Mouse (Mus musculus) heart, embryonic 15.5 days (tissue): ENCODE measurements around the gene Plppr2. TPM values are rescaled to one million over a fixed set of nuclear protein-coding genes. Genes with fewer than 3 reads are reported as not detected.

Experiments used
- ATAC-seq: fragments of 200-750 bp; cut with Nextera tagmentation; replicated peaks from 2 replicates; pipeline ENCODE4 v1.8.0; 2017; ENCODE audit warnings: low read depth, moderate TSS enrichment; ENCODE audit not compliant: insufficient number of reproducible peaks, insufficient read depth, low FRiP score
- H3K27ac ChIP-seq: fragments of 300-500 bp; sonication (generic); 2 replicates; pipeline ENCODE4 v1.5.1; 2015; ENCODE audit warnings: mild to moderate bottlenecking, inconsistent platforms
- H3K27me3 ChIP-seq: fragments of 300-500 bp; sonication (generic); 2 replicates; pipeline ENCODE4 v1.6.1; 2015; ENCODE audit warnings: inconsistent platforms
- H3K36me3 ChIP-seq: fragments of 300-500 bp; sonication (generic); 2 replicates; pipeline ENCODE4 v1.6.1; 2015; ENCODE audit warnings: mild to moderate bottlenecking, inconsistent platforms
- H3K4me1 ChIP-seq: fragments of 300-500 bp; sonication (generic); replicated peaks from 2 replicates; pipeline ENCODE4 v1.6.1; 2015; ENCODE audit warnings: inconsistent platforms
- H3K4me2 ChIP-seq: fragments of 300-500 bp; sonication (generic); 2 replicates; pipeline ENCODE4 v1.6.1; 2015; ENCODE audit warnings: inconsistent platforms, mild to moderate bottlenecking, moderate library complexity
- H3K4me3 ChIP-seq: fragments of 300-500 bp; sonication (generic); 2 replicates; pipeline ENCODE4 v1.5.1; 2015; ENCODE audit warnings: mild to moderate bottlenecking, inconsistent platforms
- H3K9ac ChIP-seq: fragments of 300-500 bp; sonication (generic); 2 replicates; pipeline ENCODE4 v1.6.1; 2015; ENCODE audit warnings: mild to moderate bottlenecking, inconsistent platforms
- H3K9me3 ChIP-seq: fragments of 300-500 bp; sonication (generic); replicated peaks from 2 replicates; pipeline ENCODE4 v1.6.1; 2016; ENCODE audit warnings: inconsistent platforms
- WGBS: fragments of 180-500 bp; shearing (Covaris S2); methylation state at CpG from one replicate; pipeline ENCODE4 v1.1.7; 2015; ENCODE audit warnings: mixed read lengths; 5-methylcytosine and 5-hydroxymethylcytosine counted together
- polyA plus RNA-seq: library from polyadenylated mRNA; unstranded; fragments of >200 nt; fragmentation: Nextera tagmentation; extraction: Ambion mirVana; gene quantifications from 2 replicates; pipeline ENCODE4 v1.2.1, GENCODE M21; 2015

Plppr2 gene
- polyA plus RNA-seq, 1 experiment from 2014 or later, result 3.2 TPM

DNA sequence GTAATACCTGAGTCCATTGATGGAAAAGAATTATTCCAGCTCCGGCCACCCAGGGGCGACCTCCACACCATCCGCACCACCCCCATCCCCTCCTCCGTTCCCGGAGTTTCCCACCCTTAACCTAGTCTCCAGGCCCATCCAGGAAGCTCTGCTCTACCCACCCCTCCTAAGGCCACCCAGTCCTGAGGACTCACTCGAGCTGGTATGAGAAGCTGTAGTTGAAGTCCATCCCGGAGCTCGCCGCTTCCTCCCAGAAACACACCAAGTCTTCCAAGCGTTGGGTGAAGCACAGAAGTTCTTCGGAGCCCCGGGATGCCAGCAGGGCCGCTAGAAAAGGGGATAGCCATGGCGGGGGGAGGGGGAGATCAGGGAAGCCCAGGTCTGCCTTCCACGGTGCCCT lies 25.2 kb downstream of the Plppr2 start:
- H3K4me2 ChIP-seq, result peak overlapping the region; percentile 98
- peaks cover 32% of the 10 kb centered on the region for H3K27me3 ChIP-seq
- H3K27ac ChIP-seq, result no peak overlapping the region
- H3K36me3 ChIP-seq, result no peaks in the 10 kb centered on the region
- under 1% methylated on average over 15 of the region's 15 CpGs for WGBS
- peaks cover 36% of the 10 kb centered on the region for H3K4me1 ChIP-seq
- H3K9ac ChIP-seq, result peak overlapping the region; percentile 55
- ATAC-seq, result peak; percentile 44; the same call in 1 of the 2 replicates
- H3K9me3 ChIP-seq, result no peaks in the 10 kb centered on the region
- H3K4me3 ChIP-seq, result peak overlapping the region; percentile 59

DNA sequence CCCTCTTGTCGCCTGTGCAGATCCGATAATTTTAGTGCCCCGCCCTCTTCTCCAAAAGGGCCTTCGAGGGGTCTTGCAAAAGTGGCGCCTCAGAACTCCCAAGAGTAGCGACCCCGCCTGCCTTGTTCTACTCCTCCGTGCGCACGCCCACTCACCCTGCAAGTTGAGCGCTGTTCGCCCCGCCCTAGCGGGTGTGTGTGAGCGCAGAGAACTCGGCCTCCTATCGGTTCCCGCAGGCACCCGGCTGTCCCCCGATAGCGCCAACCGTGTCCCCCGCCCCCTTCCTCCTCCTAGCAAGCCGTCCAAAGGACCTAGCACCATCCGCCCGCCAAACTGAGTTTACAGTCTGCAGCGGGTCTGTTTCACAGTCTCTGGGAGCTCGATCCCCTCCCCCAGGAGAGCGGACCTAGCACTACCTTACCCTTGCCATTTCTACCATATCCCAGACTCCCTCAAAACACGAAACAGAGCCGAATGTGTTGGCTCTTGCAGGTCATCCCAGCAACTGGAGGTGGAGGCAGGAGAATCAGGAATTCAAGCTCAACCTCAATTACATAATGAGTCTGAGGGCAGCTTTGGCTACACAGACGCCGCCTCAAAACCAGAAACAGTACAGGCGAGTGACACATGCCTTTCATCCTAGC lies 25.7 kb downstream of the Plppr2 start:
- peak overlapping the region; percentile 55 for H3K9ac ChIP-seq
- WGBS, result 3% methylated on average over 34 of the region's 34 CpGs
- peak overlapping the region; percentile 59 for H3K4me3 ChIP-seq
- peaks cover 32% of the 10 kb centered on the region for H3K27me3 ChIP-seq
- H3K36me3 ChIP-seq, result no peaks in the 10 kb centered on the region
- H3K27ac ChIP-seq, result no peak overlapping the region
- ATAC-seq, result peak; percentile 73
- H3K4me1 ChIP-seq, result peaks cover 36% of the 10 kb centered on the region
- peak overlapping the region; percentile 98 for H3K4me2 ChIP-seq
- no peaks in the 10 kb centered on the region for H3K9me3 ChIP-seq

DNA sequence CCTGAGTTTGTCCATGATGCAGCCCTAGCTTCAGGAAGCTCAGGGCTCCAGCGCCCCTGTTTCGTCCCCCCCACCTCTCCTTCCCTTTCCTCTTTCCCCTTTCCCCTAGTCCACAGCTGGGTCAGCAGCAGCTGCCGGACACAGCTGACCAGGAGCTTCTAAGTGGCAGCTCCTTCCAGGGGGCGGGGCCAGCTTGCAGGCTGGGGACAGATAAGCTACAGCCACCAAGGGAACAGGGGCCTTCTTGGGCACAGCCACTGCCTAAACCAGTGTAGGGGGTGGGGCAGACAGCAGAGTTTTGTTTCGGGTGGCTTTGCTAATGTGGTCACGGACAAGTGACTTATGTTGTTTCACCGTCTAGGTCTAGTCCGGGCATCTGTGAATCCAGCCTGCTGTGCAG lies 26.6 kb downstream of the Plppr2 start, which contains the start of gene Epor:
TSS of gene Epor (minus strand) at position 90 of the 400 bp plus-strand sequence.
- Histone ChIP-seq H3K9me3 (no peaks in the 10 kb centered on the region), H3K4me3 (peak within 1 kb of the TSS; percentile 59), H3K27ac (no peak within 1 kb of the TSS; the same call in 1 of the 2 replicates), H3K4me2 (peak within 1 kb of the TSS; percentile 98), H3K9ac (peak within 1 kb of the TSS; percentile 55), H3K36me3 (no peaks in the 10 kb centered on the region), H3K27me3 (peaks cover 32% of the 10 kb centered on the region), H3K4me1 (peaks cover 34% of the 10 kb centered on the region)
- 6% methylated on average over 8 of the region's 8 CpGs for WGBS
- ATAC-seq, result 0 out of 2 replicates have a peak, but pooled peaks have one; percentile 3

DNA sequence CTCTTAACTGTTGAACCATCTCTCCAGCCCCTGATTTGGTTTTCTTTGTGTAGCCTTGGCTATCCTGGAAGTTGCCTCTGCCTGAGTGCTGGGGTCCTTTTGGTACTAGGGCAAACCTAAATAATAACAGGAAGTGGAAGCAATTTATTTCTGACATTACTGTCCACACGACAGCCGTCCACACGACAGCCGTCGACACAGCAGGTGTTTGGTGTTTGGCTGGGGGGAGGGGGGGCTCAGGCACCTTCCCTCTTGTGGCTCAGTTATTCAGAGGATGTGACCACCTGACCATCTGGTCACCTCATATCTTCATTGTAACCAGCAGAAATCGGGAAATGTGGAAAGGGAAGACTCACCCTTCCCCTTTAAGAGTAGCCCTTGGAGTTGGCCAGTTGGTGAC lies 32.0 kb downstream of the Plppr2 start:
- ATAC-seq, result no peak
- H3K9ac ChIP-seq, result no peak overlapping the region
- 0 out of 2 replicates have a peak, but pooled peaks cover 3% of the 10 kb centered on the region for H3K27me3 ChIP-seq
- H3K36me3 ChIP-seq, result no peaks in the 10 kb centered on the region
- H3K4me2 ChIP-seq, result no peak overlapping the region
- no peak overlapping the region for H3K27ac ChIP-seq
- WGBS, result 46% methylated on average over 6 of the region's 6 CpGs
- no peak overlapping the region for H3K4me3 ChIP-seq
- no peaks in the 10 kb centered on the region for H3K4me1 ChIP-seq
- H3K9me3 ChIP-seq, result no peaks in the 10 kb centered on the region

DNA sequence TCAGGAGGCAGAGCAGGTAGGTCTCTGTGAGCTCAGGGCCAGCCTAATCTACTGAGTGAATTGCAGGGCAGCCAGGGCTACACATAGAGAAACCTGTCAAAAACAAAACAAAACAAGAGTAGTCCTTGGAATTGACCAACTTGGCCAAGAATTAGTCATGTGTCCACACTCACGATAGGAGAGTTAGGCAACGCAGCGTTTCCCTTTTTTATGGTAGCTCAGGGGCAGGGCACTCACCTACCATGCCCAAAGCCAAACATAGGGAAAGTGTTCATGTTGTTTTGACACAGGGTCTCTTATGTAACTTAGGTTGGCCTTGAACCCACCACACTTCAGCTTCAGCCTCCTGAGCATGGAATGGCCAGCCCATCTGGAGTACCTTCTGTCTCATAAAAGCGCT lies 32.5 kb downstream of the Plppr2 start:
- Histone ChIP-seq H3K9ac (no peak overlapping the region), H3K9me3 (no peaks in the 10 kb centered on the region), H3K36me3 (no peaks in the 10 kb centered on the region), H3K4me2 (no peak overlapping the region), H3K4me1 (no peaks in the 10 kb centered on the region), H3K27me3 (0 out of 2 replicates have a peak, but pooled peaks cover 3% of the 10 kb centered on the region), H3K27ac (no peak overlapping the region), H3K4me3 (no peak overlapping the region)
- no peak for ATAC-seq
- WGBS, result 83% methylated on average over 4 of the region's 4 CpGs

DNA sequence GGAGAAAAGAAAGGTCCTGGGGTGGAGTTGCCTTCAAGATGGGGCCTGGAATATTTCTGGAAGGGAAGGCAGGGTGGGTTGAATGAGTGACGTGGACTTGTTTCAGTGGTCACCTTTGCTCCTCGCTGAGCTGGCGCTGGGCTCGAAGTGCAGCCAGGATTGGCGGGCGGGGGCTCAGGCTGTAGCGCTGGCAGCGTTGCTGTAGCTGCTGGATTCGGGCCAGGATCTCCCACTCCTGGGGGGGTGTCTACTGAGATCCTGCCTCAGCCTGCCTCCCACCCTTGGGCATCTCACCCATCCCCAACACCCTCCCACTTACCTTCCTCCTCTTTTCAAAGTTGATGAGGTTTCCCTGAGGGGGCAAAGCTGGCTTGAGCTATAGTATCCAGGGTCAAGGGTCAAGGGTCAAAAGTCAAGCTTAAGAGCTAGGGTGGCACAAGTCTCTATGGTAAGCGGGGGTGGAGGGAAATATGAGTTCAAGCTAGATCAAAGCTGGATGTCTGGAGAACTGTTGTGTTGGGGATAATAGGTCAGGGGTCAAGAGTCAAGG lies 39.9 kb downstream of the Plppr2 start:
- Histone ChIP-seq H3K27me3 (peaks cover 24% of the 10 kb centered on the region), H3K36me3 (no peaks in the 10 kb centered on the region), H3K9ac (no peak overlapping the region), H3K27ac (no peak overlapping the region), H3K4me2 (no peak overlapping the region), H3K9me3 (no peaks in the 10 kb centered on the region), H3K4me3 (no peak overlapping the region), H3K4me1 (no peaks in the 10 kb centered on the region)
- ATAC-seq, result no peak
- WGBS, result 77% methylated on average over 10 of the region's 10 CpGs

DNA sequence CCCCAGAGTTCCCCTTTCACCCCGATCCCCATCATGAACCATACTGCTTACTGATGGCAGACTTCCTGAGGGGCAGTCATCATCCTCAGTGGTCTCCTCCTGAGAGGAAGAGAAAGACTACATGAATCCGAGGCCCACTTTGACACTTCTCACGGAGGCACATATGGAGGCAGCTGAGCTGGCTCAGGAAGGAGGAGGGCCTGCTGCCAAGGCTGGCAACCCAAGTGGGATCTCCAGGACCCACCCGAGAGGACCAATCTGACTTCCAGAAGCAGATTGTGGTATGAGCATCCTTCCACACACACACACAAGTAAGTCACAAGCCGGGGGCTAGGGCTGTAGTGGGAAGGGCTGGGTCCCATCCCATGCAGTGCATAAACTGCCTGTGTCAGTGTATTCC lies 40.5 kb downstream of the Plppr2 start:
- no peak overlapping the region for H3K4me3 ChIP-seq
- no peaks in the 10 kb centered on the region for H3K9me3 ChIP-seq
- no peak for ATAC-seq
- no peak overlapping the region for H3K4me2 ChIP-seq
- WGBS, result 79% methylated on average over 5 of the region's 5 CpGs
- no peak overlapping the region for H3K27ac ChIP-seq
- no peak overlapping the region for H3K9ac ChIP-seq
- H3K4me1 ChIP-seq, result no peaks in the 10 kb centered on the region
- peaks cover 29% of the 10 kb centered on the region for H3K27me3 ChIP-seq
- H3K36me3 ChIP-seq, result no peaks in the 10 kb centered on the region

DNA sequence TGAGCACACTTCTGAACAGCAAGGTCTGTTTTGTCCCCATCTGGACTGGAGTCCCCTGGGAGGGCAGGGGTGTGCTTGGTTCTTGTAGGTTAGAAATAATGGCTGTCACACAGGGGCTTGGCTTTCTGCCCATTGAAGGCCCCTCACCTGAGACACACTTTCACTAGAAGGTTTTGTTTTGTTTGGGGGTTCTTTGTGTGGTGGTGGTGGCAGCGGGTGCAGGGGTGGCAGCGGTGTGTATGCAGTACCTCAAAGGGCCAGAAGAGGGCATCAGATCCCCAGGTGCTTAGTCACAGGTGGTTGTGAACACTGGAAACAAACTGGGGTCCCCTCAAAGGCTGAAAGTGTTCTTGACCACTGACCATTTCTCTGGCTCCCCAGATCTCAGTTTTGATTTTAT lies 41.1 kb downstream of the Plppr2 start:
- no peak for ATAC-seq
- Histone ChIP-seq H3K9me3 (no peaks in the 10 kb centered on the region), H3K4me3 (no peak overlapping the region), H3K9ac (no peak overlapping the region), H3K4me1 (no peaks in the 10 kb centered on the region), H3K4me2 (no peak overlapping the region), H3K27me3 (peaks cover 33% of the 10 kb centered on the region), H3K36me3 (no peaks in the 10 kb centered on the region), H3K27ac (no peak overlapping the region)
- whole genome bisulfite sequencing, result 31% methylated on average over 2 of the region's 2 CpGs

DNA sequence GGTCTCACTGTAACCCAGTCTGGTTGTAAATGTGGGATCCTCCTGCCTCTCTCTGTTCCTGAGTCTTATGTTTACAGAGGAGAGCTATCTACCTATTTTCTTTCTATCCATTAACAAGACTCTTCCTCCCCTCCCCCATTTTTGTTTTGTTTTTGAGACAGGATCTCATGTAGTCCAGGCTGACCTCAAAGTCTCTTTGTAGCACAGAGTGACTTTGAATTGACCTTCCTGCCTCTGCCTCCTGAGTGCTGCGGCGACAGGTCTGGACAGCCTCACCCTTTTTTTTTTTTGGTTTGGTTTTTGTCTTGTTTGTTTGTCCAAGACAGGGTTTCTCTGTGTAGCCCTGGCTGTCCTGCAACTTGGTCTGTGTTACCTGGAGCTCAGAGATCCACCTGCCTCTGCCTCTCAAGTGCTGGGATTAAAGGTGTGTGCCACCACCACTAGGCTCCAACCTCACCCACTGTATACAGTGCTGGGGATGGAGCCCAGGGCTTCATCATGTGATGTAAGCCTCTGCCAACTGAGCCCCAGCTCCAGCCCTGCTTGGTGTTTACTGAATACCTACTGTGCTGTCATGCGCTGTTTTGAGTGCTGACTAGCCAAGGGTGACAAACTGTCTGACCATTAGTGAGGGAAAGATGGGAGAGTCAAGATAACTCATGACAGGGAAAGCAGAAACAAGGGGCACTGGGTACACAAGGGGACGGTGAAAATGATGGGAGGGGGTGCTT lies 41.7 kb downstream of the Plppr2 start:
- Histone ChIP-seq H3K4me3 (no peak overlapping the region), H3K36me3 (no peaks in the 10 kb centered on the region), H3K9me3 (no peaks in the 10 kb centered on the region), H3K4me1 (no peaks in the 10 kb centered on the region), H3K4me2 (no peak overlapping the region), H3K9ac (no peak overlapping the region), H3K27me3 (peaks cover 35% of the 10 kb centered on the region), H3K27ac (no peak overlapping the region)
- ATAC-seq, result no peak
- WGBS, result 82% methylated on average over 4 of the region's 4 CpGs

DNA sequence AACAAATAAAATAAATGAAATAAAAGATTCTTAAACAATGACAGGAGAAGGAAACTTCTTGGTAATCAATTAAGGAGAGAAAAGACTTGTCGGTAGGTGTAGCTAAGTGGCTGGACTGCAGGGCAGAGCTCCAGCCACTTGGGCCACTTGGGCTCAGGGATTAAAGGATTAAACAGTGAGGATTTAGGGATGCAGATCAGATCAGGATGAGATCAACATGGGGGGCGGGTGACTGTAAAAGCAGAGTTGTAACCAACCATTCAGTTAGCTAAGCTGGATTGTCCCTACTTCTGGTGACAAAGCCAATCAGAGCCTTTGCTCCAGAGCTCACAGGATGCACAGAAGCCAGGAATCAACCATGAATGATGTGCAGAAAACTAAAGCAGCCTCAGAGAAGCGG lies 47.1 kb downstream of the Plppr2 start:
- H3K27me3 ChIP-seq, result peaks cover 84% of the 10 kb centered on the region
- H3K36me3 ChIP-seq, result no peaks in the 10 kb centered on the region
- no peak overlapping the region for H3K9ac ChIP-seq
- no peak for ATAC-seq
- H3K9me3 ChIP-seq, result no peaks in the 10 kb centered on the region
- H3K27ac ChIP-seq, result no peak overlapping the region
- WGBS, result 22% methylated on average over 3 of the region's 3 CpGs
- peaks cover 10% of the 10 kb centered on the region for H3K4me1 ChIP-seq
- H3K4me3 ChIP-seq, result no peak overlapping the region
- no peak overlapping the region for H3K4me2 ChIP-seq

DNA sequence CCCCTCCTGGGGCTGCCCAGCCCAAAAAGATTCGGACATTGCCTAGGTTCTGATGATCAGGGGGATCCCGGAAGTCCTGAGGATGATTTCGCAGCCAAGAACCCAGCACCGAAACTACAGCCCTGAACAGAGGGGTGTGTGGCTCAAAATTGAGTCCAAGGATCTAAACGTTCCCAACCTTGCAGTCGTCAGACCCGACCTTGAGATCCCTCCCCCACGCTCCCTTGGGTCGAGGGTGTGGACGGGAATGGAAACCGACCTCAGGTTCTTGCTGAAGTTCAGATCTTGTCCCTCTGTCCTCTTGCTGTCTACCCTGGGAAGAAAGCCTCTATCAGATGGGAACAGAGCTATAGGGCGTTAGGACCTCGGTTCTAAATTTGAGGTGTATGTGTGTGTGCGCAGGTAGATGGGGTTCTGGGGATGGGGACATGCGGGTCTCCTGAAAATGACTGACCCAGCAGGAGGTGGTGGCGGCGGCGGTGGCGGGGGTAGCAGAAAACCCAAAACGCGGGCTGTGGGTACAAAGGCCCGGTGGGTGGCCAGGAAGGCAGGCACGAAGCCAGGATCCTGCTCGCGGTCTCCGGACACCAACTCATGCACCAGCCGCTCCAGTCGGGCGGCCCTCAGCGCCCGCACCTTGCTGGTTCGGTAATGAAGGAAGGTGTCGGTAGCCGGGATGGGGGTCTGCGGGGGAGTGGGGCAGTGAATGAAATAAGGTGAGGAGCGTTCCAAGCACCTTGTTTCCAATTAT lies 50.9 kb downstream of the Plppr2 start:
- peaks cover 92% of the 10 kb centered on the region for H3K27me3 ChIP-seq
- no peak overlapping the region for H3K9ac ChIP-seq
- 8% methylated on average over 36 of the region's 36 CpGs for whole genome bisulfite sequencing
- no peak overlapping the region for H3K27ac ChIP-seq
- H3K4me1 ChIP-seq, result peaks cover 25% of the 10 kb centered on the region
- ATAC-seq, result no peak
- no peaks in the 10 kb centered on the region for H3K36me3 ChIP-seq
- peak overlapping the region; percentile 88 for H3K4me2 ChIP-seq
- peak overlapping the region; percentile 56 for H3K4me3 ChIP-seq
- H3K9me3 ChIP-seq, result no peaks in the 10 kb centered on the region
